Mouse (Mus musculus) right cerebral cortex, postnatal 10 days (tissue): Measurements from ENCODE around the gene Ptprc.

ENCODE experiments used
- DNase-seq, 2 experiments: peaks; one replicate each; pipeline ENCODE4 v3.0.0; 2021; ENCODE audit warnings: low spot score in 2 of 2

The Ptprc gene

DNA sequence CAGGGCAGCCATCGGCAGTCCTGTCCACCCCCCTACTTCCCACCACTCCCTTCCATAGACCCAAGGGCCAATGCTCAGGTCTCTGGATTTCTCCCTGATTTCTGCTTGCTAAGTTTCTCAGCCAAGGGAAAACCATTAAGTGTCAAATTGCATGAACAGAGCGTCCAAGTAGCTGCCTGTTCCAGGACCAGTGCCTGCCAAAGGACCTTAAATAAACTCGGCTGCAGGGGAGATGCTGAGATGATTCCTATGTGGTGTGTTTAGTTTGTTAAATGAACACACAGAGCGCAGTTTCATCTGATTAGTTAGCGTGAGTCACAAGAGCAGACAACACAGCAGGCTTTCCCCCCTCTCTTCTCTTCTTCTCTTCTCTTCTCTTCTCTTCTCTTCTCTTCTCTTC is 135.0 kb downstream of the Ptprc start:
- no peak for DNase-seq

DNA sequence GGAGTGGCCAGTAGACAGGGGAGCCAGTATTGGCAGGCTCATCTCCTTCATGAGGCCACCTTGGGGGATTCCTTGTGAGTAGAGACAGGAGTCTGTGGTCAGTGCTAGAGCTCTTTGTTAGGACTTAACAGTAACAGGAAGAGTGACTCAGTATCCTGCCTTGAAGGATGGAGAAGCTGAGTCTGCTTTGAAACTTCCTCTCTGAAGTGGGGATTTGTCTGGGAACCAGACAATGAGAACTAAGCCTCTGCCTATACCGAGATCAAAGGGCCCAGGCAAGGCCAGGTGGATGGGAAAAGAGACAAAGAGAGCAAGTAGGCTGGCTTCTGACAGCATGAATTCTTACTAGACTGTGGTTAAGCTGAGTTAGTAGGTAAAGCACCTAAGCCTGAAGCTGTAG is 136.3 kb downstream of the Ptprc start:
- no peak for DNase-seq

GRCm38 (mm10) chr1:138037484-138037883 is 138.0 kb downstream of the Ptprc start:
- no peak for DNase-seq

DNA sequence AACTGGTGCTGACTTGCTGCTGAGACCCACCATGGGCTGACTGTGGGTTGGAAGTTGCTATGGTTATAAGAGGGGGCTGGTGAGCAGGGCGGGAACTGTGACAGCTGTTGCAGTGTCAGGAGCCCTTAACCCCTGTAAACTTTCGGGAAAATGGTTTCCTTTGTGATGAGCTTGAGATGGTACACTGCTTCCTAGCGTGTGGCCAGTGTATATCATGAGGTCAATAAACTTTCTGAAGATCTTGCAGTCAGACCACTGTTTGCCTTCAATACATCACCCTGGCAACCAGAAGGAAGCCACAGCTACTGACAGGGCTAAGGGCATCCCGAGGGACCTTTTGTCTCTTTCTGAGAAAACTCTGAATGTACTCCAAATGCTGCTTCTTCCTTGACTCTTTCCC is 145.9 kb downstream of the Ptprc start:
- no peak for DNase-seq

DNA sequence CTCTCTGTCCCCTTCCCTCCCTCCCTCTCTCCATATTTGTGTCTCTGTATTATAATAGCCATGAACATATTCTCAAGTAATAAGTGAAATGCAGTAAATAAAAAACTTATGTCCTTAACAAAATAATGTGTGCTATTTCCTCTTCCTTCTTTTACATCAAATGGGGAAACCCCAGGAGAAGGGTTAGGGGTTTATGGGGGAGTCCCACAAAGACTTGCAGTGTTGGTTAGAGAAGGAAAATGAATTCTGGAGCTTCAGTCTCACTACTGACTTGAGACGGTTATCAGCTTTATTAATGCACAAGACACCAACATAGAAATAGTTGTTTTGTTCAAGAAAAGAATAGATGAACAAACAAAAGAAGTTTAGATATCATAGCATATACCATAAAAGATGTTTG is 150.2 kb downstream of the Ptprc start:
- DNase-seq: no peak

DNA sequence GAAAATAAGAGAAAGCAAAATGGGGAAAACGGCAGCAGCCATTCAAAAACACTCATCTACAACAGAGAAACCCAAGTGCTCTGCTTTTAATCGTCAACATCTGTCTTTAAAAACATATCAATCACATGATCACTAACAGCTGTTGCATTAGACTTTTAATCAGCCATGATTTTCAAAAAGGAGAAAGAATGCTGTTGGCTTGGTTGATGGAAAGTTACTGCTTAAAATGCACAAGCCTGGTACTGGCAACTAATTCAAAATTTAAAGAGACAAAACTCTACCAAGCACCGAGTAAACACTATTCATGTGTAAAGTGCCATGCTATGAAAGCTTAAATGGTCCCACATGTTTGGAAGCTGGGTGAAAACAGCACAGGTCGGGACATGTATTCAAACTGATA is 151.9 kb downstream of the Ptprc start:
- no peak for DNase-seq

DNA sequence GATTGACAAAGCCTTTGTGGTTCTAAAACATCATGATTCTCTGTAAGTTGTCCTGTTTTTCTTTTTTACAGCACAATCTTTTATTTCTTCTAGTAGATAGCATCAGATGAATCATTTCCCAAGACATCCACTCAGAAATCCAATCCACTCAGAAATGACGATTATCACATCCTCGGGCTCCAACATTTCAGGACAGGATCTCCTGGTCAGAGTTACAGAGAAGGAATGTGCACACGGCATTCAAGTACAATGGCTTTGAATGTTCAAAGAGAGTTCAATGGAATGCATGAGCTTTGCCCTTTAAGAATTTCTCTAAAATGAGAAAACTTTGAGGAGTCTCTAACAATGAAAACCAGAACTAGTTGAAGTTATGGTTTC is 152.6 kb downstream of the Ptprc start:
- DNase-seq: no peak

GRCm38 (mm10) chr1:138021962-138022917 is 153.3 kb downstream of the Ptprc start:
- no peak for DNase-seq
